7 mouse cellular contexts compared by ENCODE assay signal in the genomic region with DNA sequence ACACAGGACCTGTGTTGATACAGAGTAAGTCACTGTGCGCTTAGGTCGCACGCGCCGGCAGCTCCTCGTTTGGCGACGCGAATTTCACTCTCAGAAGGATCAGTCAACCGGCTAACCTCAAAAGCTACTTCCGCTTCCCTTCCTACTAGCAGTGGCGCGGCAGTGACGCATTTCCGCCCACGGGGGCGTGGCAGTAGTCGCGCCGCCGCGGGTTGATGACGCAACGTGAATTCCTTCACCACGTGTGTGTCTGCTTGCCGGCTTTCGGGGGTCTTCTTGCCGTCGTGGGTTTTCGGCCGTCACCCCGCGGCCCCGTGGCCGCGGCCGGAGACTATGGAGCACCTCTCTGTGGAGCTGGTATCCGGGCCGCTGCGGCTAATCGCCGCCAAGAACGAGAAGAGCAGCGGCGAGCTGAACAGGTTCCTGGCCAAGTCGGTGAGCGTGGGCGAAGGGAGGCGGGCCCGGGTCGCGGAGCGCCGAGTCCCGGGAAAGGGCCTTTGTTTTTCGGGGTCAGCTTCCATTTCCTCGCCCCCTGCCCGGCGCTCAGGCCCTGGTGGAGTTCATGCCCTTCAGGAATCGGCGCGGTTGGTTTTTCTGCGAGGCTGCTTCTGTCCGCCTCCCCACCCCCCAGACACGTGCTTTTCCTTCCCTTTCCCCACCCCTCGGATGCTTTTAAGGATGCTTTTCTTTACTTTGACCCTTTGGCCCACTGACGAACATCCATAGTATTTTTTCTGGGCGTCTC. TPM values are rescaled to one million over a fixed set of nuclear protein-coding genes. Genes with fewer than 3 reads are reported as not detected.
DNase-seq lines count a peak whose midpoint lies in the region; ATAC-seq and TF ChIP-seq lines count a peak whose summit lies in the region.

A gene (plus strand): TSS at position 202 of the 745 bp plus-strand sequence.

- peaks cover 48% of the 10 kb centered on the region for H3K36me3 ChIP-seq in embryonic facial prominence, embryonic 10.5 days (replicated peaks)
- H3K36me3 ChIP-seq in intestine, postnatal 0 days (ENCODE audit: control insufficient read depth, insufficient read depth): peaks cover 11% of the 10 kb centered on the region; the same call in 1 of the 2 replicates
- peaks cover 11% of the 10 kb centered on the region for H3K36me3 ChIP-seq in midbrain, embryonic 12.5 days
- H3K36me3 ChIP-seq in small intestine, adult 2 months (ENCODE audit: control insufficient read depth, insufficient read depth, low read length): peaks cover 3% of the 10 kb centered on the region

- under 1% methylated on average over 68 of the region's 68 CpGs for WGBS in embryonic facial prominence, embryonic 10.5 days
- WGBS in intestine, postnatal 0 days: under 1% methylated on average over 68 of the region's 68 CpGs
- WGBS in midbrain, embryonic 12.5 days: under 1% methylated on average over 62 of the region's 68 CpGs
- under 1% methylated on average over 68 of the region's 68 CpGs for WGBS in small intestine, adult 2 months

- peaks cover 14% of the 10 kb centered on the region for H3K4me1 ChIP-seq in embryonic facial prominence, embryonic 10.5 days
- no peaks in the 10 kb centered on the region for H3K4me1 ChIP-seq in intestine, postnatal 0 days (replicated peaks; ENCODE audit: control insufficient read depth, insufficient read depth, low read length)
- peaks cover 8% of the 10 kb centered on the region for H3K4me1 ChIP-seq in midbrain, embryonic 12.5 days
- no peaks in the 10 kb centered on the region for H3K4me1 ChIP-seq in small intestine, adult 2 months (ENCODE audit: control insufficient read depth, insufficient read depth, insufficient read length, low read length)

- DNase-seq in adrenal gland, postnatal 10 days: peak; percentile 97
- DNase-seq in embryonic facial prominence, embryonic 10.5 days (ENCODE audit: low spot score): peak; percentile 96
- peak; percentile 46 for DNase-seq in gonadal fat pad, adult 2 months (ENCODE audit: low read depth)
- peak; percentile 95 for DNase-seq in left cerebral cortex, postnatal 4 days

- H3K4me2 ChIP-seq in intestine, postnatal 0 days (replicated peaks; ENCODE audit: low read depth): peak within 1 kb of the TSS; percentile 68
- H3K4me2 ChIP-seq in midbrain, embryonic 12.5 days (replicated peaks): peak within 1 kb of the TSS; percentile 83

- no peaks in the 10 kb centered on the region for H3K27me3 ChIP-seq in embryonic facial prominence, embryonic 10.5 days (replicated peaks; ENCODE audit: low read depth, poor library complexity, severe bottlenecking)
- H3K27me3 ChIP-seq in intestine, postnatal 0 days (replicated peaks; ENCODE audit: control insufficient read depth, insufficient read depth, low read length): no peaks in the 10 kb centered on the region
- no peaks in the 10 kb centered on the region for H3K27me3 ChIP-seq in midbrain, embryonic 12.5 days
- no peaks in the 10 kb centered on the region for H3K27me3 ChIP-seq in small intestine, adult 2 months (ENCODE audit: control insufficient read depth, insufficient read depth, low read length)

- no peak for TF ChIP-seq CTCF in intestine, postnatal 0 days (IDR thresholded peaks at IDR 0.05; ENCODE audit: low read depth)
- TF ChIP-seq CTCF in small intestine, adult 2 months (IDR thresholded peaks at IDR 0.05; ENCODE audit: extremely low read depth, insufficient read length, insufficient replicate concordance, low read depth, low read length): no peak

- H3K9ac ChIP-seq in intestine, postnatal 0 days (ENCODE audit: low read depth, low read length): peak within 1 kb of the TSS; percentile 52
- H3K9ac ChIP-seq in midbrain, embryonic 12.5 days (replicated peaks): peak within 1 kb of the TSS; percentile 75

- peak within 1 kb of the TSS; percentile 97 for H3K4me3 ChIP-seq in embryonic facial prominence, embryonic 10.5 days
- H3K4me3 ChIP-seq in intestine, postnatal 0 days (ENCODE audit: low read depth, low read length): peak within 1 kb of the TSS; percentile 85
- peak within 1 kb of the TSS; percentile 95 for H3K4me3 ChIP-seq in midbrain, embryonic 12.5 days
- peak within 1 kb of the TSS; percentile 89 for H3K4me3 ChIP-seq in small intestine, adult 2 months (ENCODE audit: low read depth, low read length)

- H3K27ac ChIP-seq in embryonic facial prominence, embryonic 10.5 days (replicated peaks): peak within 1 kb of the TSS; percentile 86
- H3K27ac ChIP-seq in intestine, postnatal 0 days (ENCODE audit: low read depth, low read length): peak within 1 kb of the TSS; percentile 79
- H3K27ac ChIP-seq in midbrain, embryonic 12.5 days (replicated peaks): peak within 1 kb of the TSS; percentile 74
- H3K27ac ChIP-seq in small intestine, adult 2 months (ENCODE audit: insufficient read depth, low read depth, low read length): peak within 1 kb of the TSS; percentile 48

- intact Hi-C loops in left cerebral cortex, postnatal 4 days (cut with DNase I): loop anchor here (10.0 kb wide), 1 partner anchor 602 kb away; no protein-coding TSS in a partner anchor

- H3K9me3 ChIP-seq in embryonic facial prominence, embryonic 10.5 days: no peaks in the 10 kb centered on the region
- H3K9me3 ChIP-seq in intestine, postnatal 0 days (ENCODE audit: control insufficient read depth): no peaks in the 10 kb centered on the region
- H3K9me3 ChIP-seq in midbrain, embryonic 12.5 days: no peaks in the 10 kb centered on the region

- TF ChIP-seq POLR2A in small intestine, adult 2 months (IDR thresholded peaks at IDR 0.05; ENCODE audit: low read depth, low read length): peak; percentile 55; the same call in 1 of the 2 replicates

- peak; percentile 95 for ATAC-seq in intestine, postnatal 0 days
- ATAC-seq in midbrain, embryonic 12.5 days (ENCODE audit: low FRiP score, low read depth): peak; percentile 95

RNA-seq across cellular contexts. Expression of the gene that starts here (rescaled TPM):
- total RNA-seq in adrenal gland, postnatal 10 days (2021): 10 to 100 TPM; 20.8 to 28.2 TPM
- polyA plus RNA-seq in embryonic facial prominence, embryonic 10.5 days (2016; fragmentation: Nextera tagmentation; extraction: Ambion mirVana): 22.4 and 23.3 TPM in 2 replicates
- 6.7 and 8.6 TPM in 2 replicates for polyA plus RNA-seq in gonadal fat pad, adult 2 months (2012; rRNA removed)
- 3.9 and 4.6 TPM in 2 replicates for polyA plus RNA-seq in intestine, postnatal 0 days (2015; fragmentation: Nextera tagmentation; extraction: Ambion mirVana)
- 10 to 100 TPM; 50.5 to 50.8 TPM for total RNA-seq in left cerebral cortex, postnatal 4 days (2021)
- polyA plus RNA-seq in midbrain, embryonic 12.5 days (2016; fragmentation: Nextera tagmentation; extraction: Ambion mirVana): 16.5 and 17.0 TPM in 2 replicates
- polyA plus RNA-seq in small intestine, adult 2 months (2012; rRNA removed): 2.4 TPM in 2 replicates

Comparison
In these comparisons a context has a peak if more than half of its experiments do, and no peak if none do; other contexts are left out.
1. Peak in every context shown above with its lines: DNase-seq, ATAC-seq, H3K4me3 ChIP-seq and H3K27ac ChIP-seq.
2. DNase-seq: peak in every context shown above with its lines; median percentile 97 in adrenal gland, postnatal 10 days; 96 in embryonic facial prominence, embryonic 10.5 days; 95 in left cerebral cortex, postnatal 4 days; 46 in gonadal fat pad, adult 2 months.